Mouse (Mus musculus) intestine, embryonic 15.5 days (tissue): ENCODE results near the gene Ckap2l. TPM values are rescaled to one million over a fixed set of nuclear protein-coding genes. Genes with fewer than 3 reads are reported as not detected.

Experiments
- ATAC-seq: fragments of 200-750 bp; cut with Nextera tagmentation; 2 replicates; pipeline ENCODE4 v1.8.0; 2017; ENCODE audit warnings: moderate TSS enrichment, moderate library complexity
- H3K27ac ChIP-seq: fragments of 300-500 bp; sonication (generic); 2 replicates; pipeline ENCODE4 v1.5.1; 2015; ENCODE audit warnings: mild to moderate bottlenecking, inconsistent platforms
- H3K27me3 ChIP-seq: fragments of 300-500 bp; sonication (generic); replicated peaks from 2 replicates; pipeline ENCODE4 v1.6.1; 2015; ENCODE audit warnings: inconsistent platforms
- H3K36me3 ChIP-seq: fragments of 300-500 bp; sonication (generic); 2 replicates; pipeline ENCODE4 v1.6.1; 2015; ENCODE audit warnings: inconsistent platforms
- H3K4me1 ChIP-seq: fragments of 300-500 bp; sonication (generic); replicated peaks from 2 replicates; pipeline ENCODE4 v1.6.1; 2015; ENCODE audit warnings: inconsistent platforms
- H3K4me2 ChIP-seq: fragments of 300-500 bp; sonication (generic); replicated peaks from 2 replicates; pipeline ENCODE4 v1.6.1; 2015; ENCODE audit warnings: mild to moderate bottlenecking, inconsistent platforms
- H3K4me3 ChIP-seq: fragments of 300-500 bp; sonication (generic); replicated peaks from 2 replicates; pipeline ENCODE4 v1.5.1; 2015; ENCODE audit warnings: inconsistent platforms
- H3K9ac ChIP-seq: fragments of 300-500 bp; sonication (generic); 2 replicates; pipeline ENCODE4 v1.6.1; 2015; ENCODE audit warnings: inconsistent platforms
- H3K9me3 ChIP-seq: fragments of 300-500 bp; sonication (generic); 2 replicates; pipeline ENCODE4 v1.6.1; 2016; ENCODE audit warnings: inconsistent platforms
- WGBS: fragments of 180-500 bp; shearing (Covaris S2); methylation state at CpG from one replicate; pipeline ENCODE4 v1.1.7; 2015; 5-methylcytosine and 5-hydroxymethylcytosine counted together
- polyA plus RNA-seq: library from polyadenylated mRNA; unstranded; fragments of >200 nt; fragmentation: Nextera tagmentation; extraction: Ambion mirVana; gene quantifications from 2 replicates; pipeline ENCODE4 v1.2.1, GENCODE M21; 2015

The Ckap2l gene
- 34.2 and 35.8 TPM in 2 replicates for polyA plus RNA-seq

DNA sequence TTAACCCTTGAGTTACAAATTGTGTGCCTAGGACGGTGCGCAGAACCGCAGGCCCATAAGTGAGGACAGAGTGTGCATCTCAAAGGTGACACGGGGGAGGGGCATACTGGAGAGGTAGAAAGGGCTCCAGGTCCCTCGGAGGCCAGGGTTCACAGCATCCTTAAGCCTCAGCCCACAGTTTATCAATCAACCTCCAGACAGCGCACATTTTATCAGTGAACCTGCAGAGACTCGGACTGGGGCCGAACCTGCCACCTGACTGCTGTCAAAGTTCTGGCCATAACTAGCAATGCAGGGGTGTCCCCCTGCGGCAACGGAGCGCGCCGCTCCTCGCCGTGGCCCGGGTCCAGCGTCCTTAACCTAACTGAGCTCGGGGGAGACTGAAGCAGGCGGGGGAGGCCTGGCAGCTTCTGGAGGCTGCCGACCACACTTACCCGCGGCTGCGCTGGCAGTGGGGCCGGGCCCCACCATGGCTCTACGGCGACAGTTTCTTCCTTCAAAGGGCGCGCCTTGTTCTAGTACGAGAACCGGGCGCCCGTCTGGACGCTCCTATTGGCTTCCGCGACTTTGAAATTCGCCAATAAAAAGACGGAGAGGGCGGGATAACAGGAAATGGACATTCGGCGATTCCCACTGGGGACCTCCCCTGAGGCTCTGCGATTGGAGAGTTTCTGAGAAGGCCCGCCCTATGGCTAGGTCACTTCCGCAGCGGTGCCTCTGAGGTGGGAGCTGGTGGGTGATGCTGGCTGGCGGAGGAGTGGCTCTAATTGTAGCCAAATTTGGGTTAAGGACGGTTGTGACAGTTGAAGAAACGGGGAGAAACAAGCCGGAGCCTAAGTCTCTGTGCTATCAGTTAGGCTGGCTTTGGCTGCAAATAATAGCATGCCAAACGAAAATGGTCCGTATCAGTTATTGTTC, at the start of gene Ckap2l:
Gene Ckap2l, minus strand, starts transcription at position 542 of the 918 bp plus-strand sequence.
- peak within 1 kb of the TSS; percentile 77 for H3K4me2 ChIP-seq
- H3K36me3 ChIP-seq: no peaks in the 10 kb centered on the region
- H3K4me3 ChIP-seq: peak within 1 kb of the TSS; percentile 89
- under 1% methylated on average over 50 of the region's 50 CpGs for WGBS
- H3K9me3 ChIP-seq: no peaks in the 10 kb centered on the region
- H3K27me3 ChIP-seq: no peaks in the 10 kb centered on the region
- H3K4me1 ChIP-seq: peaks cover 12% of the 10 kb centered on the region
- peak; percentile 100 for ATAC-seq
- H3K27ac ChIP-seq: peak within 1 kb of the TSS; percentile 80
- H3K9ac ChIP-seq: peak within 1 kb of the TSS; percentile 81

- WGBS: 75% methylated on average over 6 of the region's 6 CpGs
Measured at GRCm38 (mm10) chr2:129338138-129338621, 41.2 kb upstream of the Ckap2l start.

GRCm38 (mm10) chr2:129333471-129333870, 36.5 kb upstream of the Ckap2l start:
- 58% methylated on average over 4 of the region's 4 CpGs for WGBS
- no peaks in the 10 kb centered on the region for H3K27me3 ChIP-seq

More at GRCm38 (mm10) chr2:129338138-129338621, 41.2 kb upstream of the Ckap2l start:
- Histone ChIP-seq H3K9me3 (no peaks in the 10 kb centered on the region), H3K36me3 (no peaks in the 10 kb centered on the region), H3K27me3 (no peaks in the 10 kb centered on the region), H3K27ac (no peak overlapping the region), H3K4me2 (no peak overlapping the region), H3K4me3 (no peak overlapping the region), H3K9ac (no peak overlapping the region), H3K4me1 (no peaks in the 10 kb centered on the region)
- no peak for ATAC-seq

GRCm38 (mm10) chr2:129330540-129330939, 33.5 kb upstream of the Ckap2l start:
- Histone ChIP-seq H3K4me1 (no peaks in the 10 kb centered on the region), H3K9me3 (no peaks in the 10 kb centered on the region), H3K4me2 (no peak overlapping the region), H3K36me3 (no peaks in the 10 kb centered on the region), H3K4me3 (no peak overlapping the region), H3K27me3 (no peaks in the 10 kb centered on the region), H3K27ac (no peak overlapping the region), H3K9ac (no peak overlapping the region)
- 80% methylated on average over 13 of the region's 13 CpGs for WGBS
- ATAC-seq: no peak

More at GRCm38 (mm10) chr2:129333471-129333870, 36.5 kb upstream of the Ckap2l start:
- no peaks in the 10 kb centered on the region for H3K36me3 ChIP-seq
- ATAC-seq: no peak
- H3K4me1 ChIP-seq: no peaks in the 10 kb centered on the region
- no peaks in the 10 kb centered on the region for H3K9me3 ChIP-seq
- H3K4me3 ChIP-seq: no peak overlapping the region
- no peak overlapping the region for H3K27ac ChIP-seq
- no peak overlapping the region for H3K4me2 ChIP-seq
- H3K9ac ChIP-seq: no peak overlapping the region

DNA sequence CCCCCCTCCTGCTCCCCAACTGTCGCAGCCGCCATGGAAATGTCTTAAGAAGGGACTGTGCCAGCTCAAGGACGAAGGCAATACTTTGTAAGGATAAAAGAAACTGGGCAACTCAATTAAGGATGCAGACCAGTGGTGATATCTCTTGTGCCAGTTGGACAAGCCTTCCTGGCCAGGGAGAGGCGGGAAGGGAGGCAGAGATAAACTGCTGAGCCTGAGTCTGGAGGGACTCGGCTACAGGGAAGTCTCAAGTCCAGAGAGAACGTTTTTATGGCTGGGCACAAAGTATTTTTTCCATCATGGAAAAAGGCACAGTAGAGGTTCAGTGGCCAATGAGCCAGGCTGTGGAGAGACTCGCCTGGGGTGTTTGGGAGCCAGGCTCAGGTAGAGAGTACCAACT, 33.0 kb upstream of the Ckap2l start:
- H3K36me3 ChIP-seq: no peaks in the 10 kb centered on the region
- WGBS: 63% methylated on average over 7 of the region's 7 CpGs
- no peak overlapping the region for H3K27ac ChIP-seq

DNA sequence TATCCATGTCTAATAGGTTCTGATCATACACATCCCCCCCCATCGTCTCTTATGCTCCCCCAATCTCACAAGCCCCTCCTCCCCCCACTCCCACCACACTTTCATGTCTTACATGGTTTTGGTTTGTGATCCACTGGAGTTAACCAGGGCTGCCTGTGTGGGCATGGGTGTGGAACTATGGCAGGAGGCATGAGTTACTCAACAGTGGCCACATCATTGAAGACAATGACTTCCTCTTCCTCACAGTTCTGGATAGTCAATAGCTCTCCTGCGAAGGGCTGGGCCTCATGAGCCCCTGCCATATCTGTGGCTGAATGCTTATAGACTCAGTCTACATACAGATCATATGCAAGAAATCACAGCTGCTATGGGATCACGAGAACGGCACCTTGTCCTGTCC, 31.2 kb upstream of the Ckap2l start:
- Histone ChIP-seq H3K9me3 (no peaks in the 10 kb centered on the region), H3K4me1 (no peaks in the 10 kb centered on the region), H3K27ac (no peak overlapping the region), H3K4me2 (no peak overlapping the region), H3K27me3 (no peaks in the 10 kb centered on the region), H3K36me3 (no peaks in the 10 kb centered on the region), H3K4me3 (no peak overlapping the region), H3K9ac (no peak overlapping the region)
- 87% methylated on average over 4 of the region's 4 CpGs for WGBS
- ATAC-seq: no peak

More for the DNA sequence above, 33.0 kb upstream of the Ckap2l start:
- H3K4me1 ChIP-seq: no peaks in the 10 kb centered on the region
- no peak overlapping the region for H3K4me2 ChIP-seq
- peak; percentile 53; the same call in 1 of the 2 replicates for ATAC-seq
- H3K4me3 ChIP-seq: no peak overlapping the region
- H3K9ac ChIP-seq: no peak overlapping the region
- no peaks in the 10 kb centered on the region for H3K9me3 ChIP-seq
- no peaks in the 10 kb centered on the region for H3K27me3 ChIP-seq

- H3K27ac ChIP-seq: no peak overlapping the region
- no peaks in the 10 kb centered on the region for H3K9me3 ChIP-seq
- H3K27me3 ChIP-seq: no peaks in the 10 kb centered on the region
- no peak for ATAC-seq
- no peaks in the 10 kb centered on the region for H3K4me1 ChIP-seq
- H3K4me3 ChIP-seq: no peak overlapping the region
- 70% methylated on average over 3 of the region's 3 CpGs for WGBS
- no peak overlapping the region for H3K9ac ChIP-seq
- H3K4me2 ChIP-seq: no peak overlapping the region
- no peaks in the 10 kb centered on the region for H3K36me3 ChIP-seq
Measured at GRCm38 (mm10) chr2:129324216-129324615, 27.2 kb upstream of the Ckap2l start.

GRCm38 (mm10) chr2:129322117-129322635, 25.2 kb upstream of the Ckap2l start:
- H3K9me3 ChIP-seq: no peaks in the 10 kb centered on the region
- H3K27ac ChIP-seq: no peak overlapping the region
- no peaks in the 10 kb centered on the region for H3K4me1 ChIP-seq
- 42% methylated on average over 1 of the region's 1 CpGs for WGBS
- no peak overlapping the region for H3K4me3 ChIP-seq
- no peaks in the 10 kb centered on the region for H3K36me3 ChIP-seq
- H3K27me3 ChIP-seq: no peaks in the 10 kb centered on the region
- ATAC-seq: peak; percentile 74
- no peak overlapping the region for H3K9ac ChIP-seq
- no peak overlapping the region for H3K4me2 ChIP-seq

- Histone ChIP-seq H3K36me3 (no peaks in the 10 kb centered on the region), H3K4me2 (no peak overlapping the region), H3K9me3 (no peaks in the 10 kb centered on the region), H3K27me3 (no peaks in the 10 kb centered on the region), H3K9ac (no peak overlapping the region), H3K4me1 (no peaks in the 10 kb centered on the region), H3K4me3 (no peak overlapping the region), H3K27ac (no peak overlapping the region)
- 76% methylated on average over 8 of the region's 8 CpGs for WGBS
- ATAC-seq: no peak
Measured at GRCm38 (mm10) chr2:129320033-129320605, 23.1 kb upstream of the Ckap2l start.

GRCm38 (mm10) chr2:129315831-129316230, 18.8 kb upstream of the Ckap2l start:
- no peak overlapping the region for H3K9ac ChIP-seq
- H3K27me3 ChIP-seq: no peaks in the 10 kb centered on the region
- no peak for ATAC-seq
- H3K9me3 ChIP-seq: no peaks in the 10 kb centered on the region
- H3K4me2 ChIP-seq: no peak overlapping the region
- H3K27ac ChIP-seq: no peak overlapping the region
- no peak overlapping the region for H3K4me3 ChIP-seq
- no peaks in the 10 kb centered on the region for H3K36me3 ChIP-seq
- 66% methylated on average over 4 of the region's 4 CpGs for WGBS
- no peaks in the 10 kb centered on the region for H3K4me1 ChIP-seq

GRCm38 (mm10) chr2:129314880-129315279, 17.9 kb upstream of the Ckap2l start:
- Histone ChIP-seq H3K4me1 (no peaks in the 10 kb centered on the region), H3K27me3 (no peaks in the 10 kb centered on the region), H3K27ac (no peak overlapping the region), H3K9me3 (no peaks in the 10 kb centered on the region), H3K9ac (no peak overlapping the region), H3K4me3 (no peak overlapping the region), H3K36me3 (no peaks in the 10 kb centered on the region), H3K4me2 (no peak overlapping the region)
- no peak for ATAC-seq
- 79% methylated on average over 6 of the region's 6 CpGs for WGBS

- Histone ChIP-seq H3K36me3 (no peaks in the 10 kb centered on the region), H3K4me3 (no peak overlapping the region), H3K9ac (no peak overlapping the region), H3K27ac (no peak overlapping the region), H3K9me3 (no peaks in the 10 kb centered on the region), H3K4me2 (no peak overlapping the region), H3K27me3 (no peaks in the 10 kb centered on the region), H3K4me1 (no peaks in the 10 kb centered on the region)
- ATAC-seq: no peak
- 96% methylated on average over 1 of the region's 1 CpGs for WGBS
Measured at GRCm38 (mm10) chr2:129313934-129314333, 16.9 kb upstream of the Ckap2l start.
